Mouse (Mus musculus) cerebellum, adult 11 months (tissue): Measurements from ENCODE around the gene Rab3gap1.

Experiments used
- DNase-seq: peaks from one replicate; pipeline ENCODE4 v3.0.0; 2022

The Rab3gap1 gene

GRCm38 (mm10) chr1:127983274-127983993 lies 114.9 kb downstream of the Rab3gap1 start:
- no peak for DNase-seq

- no peak for DNase-seq
Measured at GRCm38 (mm10) chr1:127985391-127985790, 116.8 kb downstream of the Rab3gap1 start.

DNA sequence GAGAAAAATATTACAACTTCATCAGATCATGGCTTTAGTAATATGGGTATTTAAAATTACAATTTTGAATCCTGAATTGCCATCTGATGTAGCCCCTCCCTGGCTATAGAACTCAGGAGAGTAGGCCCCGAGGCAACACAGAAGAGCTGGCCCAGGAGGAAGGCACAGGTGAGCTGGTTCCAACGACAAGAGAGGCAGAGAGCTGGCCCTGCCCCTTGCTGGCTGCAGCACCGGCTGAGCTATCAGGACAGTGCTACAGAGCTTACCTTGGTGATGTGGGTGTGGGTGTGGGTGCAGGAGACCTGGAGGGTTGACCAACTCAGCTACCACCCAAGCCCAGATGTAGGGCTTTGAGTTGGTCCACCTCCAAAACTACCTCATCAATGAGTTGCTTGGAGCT lies 119.7 kb downstream of the Rab3gap1 start:
- DNase-seq, result no peak

DNA sequence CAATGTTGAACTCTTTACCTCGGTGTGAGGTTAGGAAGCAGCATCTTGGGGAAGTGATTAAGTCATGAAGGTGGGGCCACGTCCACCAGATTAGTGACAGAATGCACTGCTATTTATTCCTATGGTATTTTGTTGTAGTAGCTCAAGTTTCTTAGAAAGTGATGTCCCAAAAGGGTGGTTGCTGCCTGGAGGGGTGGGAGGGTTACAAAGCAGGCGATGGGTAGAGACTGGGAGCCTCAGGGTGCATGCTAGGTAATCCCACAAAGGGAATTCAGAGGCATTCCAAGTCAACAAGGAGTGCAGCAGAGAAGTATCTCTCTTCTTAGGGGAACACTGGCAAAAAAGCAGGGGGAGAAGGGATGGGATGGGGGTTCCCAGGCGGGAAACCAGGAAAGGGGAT lies 120.8 kb downstream of the Rab3gap1 start:
- DNase-seq, result no peak

DNA sequence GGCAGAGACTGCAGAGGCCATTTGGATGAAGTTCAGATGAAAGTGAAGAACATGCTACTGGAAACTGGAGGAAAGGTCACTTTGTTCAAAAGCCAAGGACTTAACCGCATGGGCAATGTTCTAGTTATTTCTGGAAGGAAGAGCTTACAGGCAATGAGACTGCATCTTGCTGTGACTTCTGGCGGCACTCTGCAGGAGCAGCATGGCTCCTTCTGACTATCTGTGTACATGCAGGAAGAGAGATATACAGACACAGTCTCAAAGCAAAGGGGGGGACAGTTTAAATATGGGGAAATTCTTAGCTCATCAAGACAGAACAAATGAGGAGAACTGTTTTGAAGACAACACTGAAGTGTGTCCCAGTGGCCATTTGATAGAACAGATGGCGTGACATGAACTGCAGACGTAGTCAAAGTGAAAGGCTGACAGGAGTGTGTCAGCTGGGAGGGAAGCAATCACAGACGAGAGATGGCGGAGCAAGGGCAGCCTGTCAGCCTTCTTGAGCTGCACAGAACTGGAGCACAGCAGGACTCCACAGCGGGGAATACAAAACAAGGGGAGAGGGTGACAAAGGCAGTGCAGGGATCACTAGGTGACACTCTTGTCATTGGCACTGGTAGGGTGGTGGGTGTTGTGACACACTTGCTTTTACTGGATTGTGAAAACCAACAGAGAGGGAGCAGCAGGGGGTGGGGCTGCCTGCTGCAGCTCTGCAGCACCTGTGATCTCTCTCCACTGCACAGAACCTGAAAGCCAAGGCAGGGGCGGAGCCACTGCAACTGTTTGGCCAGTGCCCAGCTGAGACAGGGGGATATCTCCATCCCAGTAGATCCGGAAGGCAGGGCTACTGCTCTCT lies 121.5 kb downstream of the Rab3gap1 start:
- peak; percentile 55 for DNase-seq
